Mouse (Mus musculus) bone marrow macrophage, adult 2 months (primary cell): ENCODE results near the gene Laptm4a.

Experiments
- CTCF ChIP-seq: IDR thresholded peaks from 2 replicates; pipeline ENCODE4 v1.5.1; 2012; ENCODE audit warnings: low read depth, mild to moderate bottlenecking, low read length, moderate library complexity
- POLR2A ChIP-seq: IDR thresholded peaks from 2 replicates; pipeline ENCODE4 v1.6.1; 2012; ENCODE audit warnings: mild to moderate bottlenecking, low read depth, low read length, borderline replicate concordance

DNA sequence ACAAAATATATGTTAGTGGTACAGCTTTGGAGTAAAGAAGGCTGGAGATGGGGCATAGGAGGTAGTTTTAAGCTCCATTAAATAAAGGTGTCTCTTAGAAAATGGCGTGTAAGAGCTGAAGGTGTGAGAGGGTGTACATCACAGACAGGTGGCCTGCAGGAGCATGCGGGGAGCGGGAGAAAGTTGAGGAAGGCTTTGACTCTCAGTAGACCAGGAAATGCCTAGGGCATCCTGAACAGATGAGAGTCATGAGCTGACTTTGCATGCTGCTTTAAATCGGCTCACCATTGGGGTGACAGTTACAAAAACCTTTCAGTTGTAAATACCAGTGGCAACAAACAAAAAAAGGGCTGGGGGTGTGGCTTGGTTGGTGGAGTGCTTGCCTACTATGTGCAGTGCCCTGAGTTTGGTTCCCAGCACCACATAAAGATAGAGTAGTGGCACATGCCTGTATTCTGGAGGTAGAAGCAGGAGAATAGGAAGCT is 19.7 kb downstream of the Laptm4a start:
- TF ChIP-seq POLR2A (no peak), CTCF (no peak)
